Mouse (Mus musculus): Measurements from ENCODE around the gene Arap1. TPM values are rescaled to one million over a fixed set of nuclear protein-coding genes. Genes with fewer than 3 reads are reported as not detected.
A peak's percentile ranks its signal among the peaks of the same experiment; 100 is the strongest.

The Arap1 gene
- polyA plus RNA-seq, 1 experiment from 2014 or later: 29.2 TPM

- Histone ChIP-seq H3K4me3 (ENCODE audit: control insufficient read depth in 1 of 2, insufficient read depth in 1 of 2, low read depth in 1 of 2, low read length in 2 of 2) (peak overlapping the region; percentile 23 to 37), H3K4me2 (ENCODE audit: low read length) (peak overlapping the region; percentile 65), H3K9ac (ENCODE audit: low read length) (peak overlapping the region; percentile 71), H3K27ac (replicated peaks in 1 of 2; ENCODE audit: control insufficient read depth in 1 of 2, insufficient read depth in 1 of 2, low read depth in 2 of 2, low read length in 2 of 2) (peak overlapping the region; percentile 72 to 78), H3K9me3 (ENCODE audit: control insufficient read depth, low read length) (no peaks in the 10 kb centered on the region), H3K4me1 (ENCODE audit: control insufficient read depth in 2 of 2, insufficient read depth in 2 of 2, low read length in 2 of 2) (peaks cover 12 to 22% of the 10 kb centered on the region in 2 experiments; a peak in 3 of 4 replicates), H3K36me3 (ENCODE audit: control insufficient read depth, insufficient read depth, low read length) (no peaks in the 10 kb centered on the region), H3K27me3 (ENCODE audit: control insufficient read depth, insufficient read depth, low read length) (0 out of 2 replicates have a peak, but pooled peaks cover 3% of the 10 kb centered on the region)
- peak; percentile 66 for ATAC-seq (ENCODE audit: insufficient number of reproducible peaks, insufficient read depth, low FRiP score, low read depth)
- WGBS: 22% methylated on average over 7 of the region's 7 CpGs
These were observed 29.9 kb downstream of the Arap1 start for GRCm38 (mm10) chr7:101377741-101378262.

GRCm38 (mm10) chr7:101378285-101378684 lies 30.4 kb downstream of the Arap1 start:
- Histone ChIP-seq H3K4me2 (ENCODE audit: low read length) (peak overlapping the region; percentile 65), H3K27me3 (ENCODE audit: control insufficient read depth, insufficient read depth, low read length) (no peaks in the 10 kb centered on the region), H3K27ac (replicated peaks in 1 of 2; ENCODE audit: control insufficient read depth in 1 of 2, insufficient read depth in 1 of 2, low read depth in 2 of 2, low read length in 2 of 2) (peak overlapping the region; percentile 36 to 72; a peak in 3 of 4 replicates), H3K9me3 (ENCODE audit: control insufficient read depth, low read length) (no peaks in the 10 kb centered on the region), H3K9ac (ENCODE audit: low read length) (peak overlapping the region; percentile 71), H3K4me1 (ENCODE audit: control insufficient read depth in 2 of 2, insufficient read depth in 2 of 2, low read length in 2 of 2) (peaks cover 12 to 22% of the 10 kb centered on the region in 2 experiments; a peak in 3 of 4 replicates), H3K4me3 (ENCODE audit: control insufficient read depth in 1 of 2, insufficient read depth in 1 of 2, low read depth in 1 of 2, low read length in 2 of 2) (peak overlapping the region; percentile 23 to 29), H3K36me3 (ENCODE audit: control insufficient read depth, insufficient read depth, low read length) (no peaks in the 10 kb centered on the region)
- ATAC-seq (ENCODE audit: insufficient number of reproducible peaks, insufficient read depth, low FRiP score, low read depth): no peak
- 66% methylated on average over 3 of the region's 3 CpGs for WGBS

DNA sequence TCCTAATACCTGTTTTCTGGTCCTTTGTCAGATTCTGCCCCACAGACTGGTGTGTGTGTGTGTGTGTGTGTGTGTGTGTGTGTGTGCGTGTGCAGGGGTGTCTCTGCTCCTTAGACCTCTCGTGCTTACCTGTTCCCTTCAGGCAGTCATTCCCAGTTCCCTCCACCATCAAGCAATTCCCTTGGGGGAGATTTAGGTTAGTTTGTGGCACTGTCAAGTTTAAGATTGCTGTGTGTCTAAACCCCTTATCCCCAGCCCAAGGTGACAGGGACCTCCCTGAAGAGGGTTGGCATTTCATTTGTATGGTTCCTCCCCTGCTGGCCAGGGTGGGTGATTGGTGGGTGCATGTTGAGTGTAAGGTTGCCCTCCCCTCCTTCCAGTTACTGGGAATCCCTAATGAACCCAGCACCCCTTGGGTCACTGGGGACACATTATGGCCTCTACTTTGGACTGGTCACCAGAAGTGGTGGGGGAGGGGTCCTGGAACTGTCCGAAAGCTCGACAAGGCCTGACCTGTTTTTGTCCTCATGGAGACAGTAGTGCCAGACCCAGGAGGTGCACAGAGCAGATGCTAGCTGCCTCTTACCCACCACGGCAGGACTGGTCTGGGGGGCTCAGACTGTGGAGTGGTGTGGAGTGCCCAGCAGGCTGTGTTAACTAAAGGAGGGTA lies 31.1 kb downstream of the Arap1 start:
- H3K4me2 ChIP-seq (ENCODE audit: low read length): peak overlapping the region; percentile 65
- peak overlapping the region; percentile 14 to 72; a peak in 3 of 4 replicates for H3K27ac ChIP-seq (replicated peaks in 1 of 2; ENCODE audit: control insufficient read depth in 1 of 2, insufficient read depth in 1 of 2, low read depth in 2 of 2, low read length in 2 of 2)
- no peaks in the 10 kb centered on the region for H3K36me3 ChIP-seq (ENCODE audit: control insufficient read depth, insufficient read depth, low read length)
- no peak for ATAC-seq (ENCODE audit: insufficient number of reproducible peaks, insufficient read depth, low FRiP score, low read depth)
- peak overlapping the region; percentile 71 for H3K9ac ChIP-seq (ENCODE audit: low read length)
- H3K27me3 ChIP-seq (ENCODE audit: control insufficient read depth, insufficient read depth, low read length): no peaks in the 10 kb centered on the region
- peaks cover 12 to 22% of the 10 kb centered on the region in 2 experiments; a peak in 3 of 4 replicates for H3K4me1 ChIP-seq (ENCODE audit: control insufficient read depth in 2 of 2, insufficient read depth in 2 of 2, low read length in 2 of 2)
- no peaks in the 10 kb centered on the region for H3K9me3 ChIP-seq (ENCODE audit: control insufficient read depth, low read length)
- peak overlapping the region in 1 of 2 experiments; percentile 23; a peak in 1 of 4 replicates for H3K4me3 ChIP-seq (ENCODE audit: control insufficient read depth in 1 of 2, insufficient read depth in 1 of 2, low read depth in 1 of 2, low read length in 2 of 2)
- WGBS: 62% methylated on average over 5 of the region's 5 CpGs

DNA sequence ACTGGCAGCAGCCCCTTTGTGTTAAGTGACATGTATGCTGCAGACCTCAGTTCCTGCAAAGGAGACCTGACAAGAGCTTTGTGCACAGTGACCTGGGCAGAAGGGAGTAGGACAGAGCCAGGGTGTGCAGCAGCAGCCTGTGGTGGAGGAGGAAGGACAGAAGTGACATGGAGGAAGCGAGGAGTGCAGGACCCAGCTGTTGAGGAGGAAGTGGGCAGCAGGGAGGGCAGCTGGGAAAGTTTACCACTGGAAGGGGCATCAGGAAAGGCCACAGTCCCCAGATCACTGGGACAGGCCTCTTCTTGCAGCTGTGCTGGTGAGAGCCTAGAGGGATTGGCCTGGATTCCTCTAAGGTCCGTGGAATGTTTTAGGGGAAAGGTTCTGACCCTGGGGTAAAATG lies 31.9 kb downstream of the Arap1 start:
- no peak for ATAC-seq (ENCODE audit: insufficient number of reproducible peaks, insufficient read depth, low FRiP score, low read depth)
- WGBS: 70% methylated on average over 2 of the region's 2 CpGs
- H3K27ac ChIP-seq (replicated peaks in 1 of 2; ENCODE audit: control insufficient read depth in 1 of 2, insufficient read depth in 1 of 2, low read depth in 2 of 2, low read length in 2 of 2): peak overlapping the region; percentile 26 to 72; a peak in 3 of 4 replicates

GRCm38 (mm10) chr7:101381512-101381911 lies 33.6 kb downstream of the Arap1 start:
- no peak overlapping the region for H3K9ac ChIP-seq (ENCODE audit: low read length)
- ATAC-seq (ENCODE audit: insufficient number of reproducible peaks, insufficient read depth, low FRiP score, low read depth): no peak

More for the DNA sequence above, 31.9 kb downstream of the Arap1 start:
- Histone ChIP-seq H3K9ac (ENCODE audit: low read length) (peak overlapping the region; percentile 71), H3K4me3 (ENCODE audit: control insufficient read depth in 1 of 2, insufficient read depth in 1 of 2, low read depth in 1 of 2, low read length in 2 of 2) (no peak overlapping the region), H3K36me3 (ENCODE audit: control insufficient read depth, insufficient read depth, low read length) (no peaks in the 10 kb centered on the region), H3K4me2 (ENCODE audit: low read length) (peak overlapping the region; percentile 65; the same call in 1 of the 2 replicates), H3K27me3 (ENCODE audit: control insufficient read depth, insufficient read depth, low read length) (no peaks in the 10 kb centered on the region), H3K4me1 (ENCODE audit: control insufficient read depth in 2 of 2, insufficient read depth in 2 of 2, low read length in 2 of 2) (peaks cover 14 to 24% of the 10 kb centered on the region in 2 experiments), H3K9me3 (ENCODE audit: control insufficient read depth, low read length) (no peaks in the 10 kb centered on the region)

DNA sequence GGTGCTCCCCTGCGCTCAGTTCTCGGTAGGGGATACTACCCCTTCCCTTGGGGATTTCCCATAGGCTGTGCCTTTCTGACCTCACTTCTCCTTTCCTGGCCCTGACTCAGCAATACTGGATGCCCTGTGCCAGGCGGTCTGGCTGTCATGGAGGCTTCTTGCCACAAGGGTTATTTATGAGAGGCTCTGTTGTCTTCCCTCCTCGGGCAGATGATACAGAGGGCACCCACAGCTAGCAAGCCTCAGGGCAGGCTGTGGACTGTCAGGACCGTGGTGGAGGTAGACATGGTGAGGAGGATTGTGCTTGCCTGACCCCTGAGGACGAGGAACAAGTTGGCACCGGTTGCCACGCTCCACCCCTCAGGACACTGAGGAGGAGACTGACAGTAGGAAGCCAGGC lies 34.5 kb downstream of the Arap1 start:
- no peak overlapping the region for H3K4me2 ChIP-seq (ENCODE audit: low read length)
- peaks cover 25 to 37% of the 10 kb centered on the region in 2 experiments for H3K4me1 ChIP-seq (ENCODE audit: control insufficient read depth in 2 of 2, insufficient read depth in 2 of 2, low read length in 2 of 2)
- no peaks in the 10 kb centered on the region for H3K27me3 ChIP-seq (ENCODE audit: control insufficient read depth, insufficient read depth, low read length)
- H3K4me3 ChIP-seq (ENCODE audit: control insufficient read depth in 1 of 2, insufficient read depth in 1 of 2, low read depth in 1 of 2, low read length in 2 of 2): no peak overlapping the region
- 73% methylated on average over 8 of the region's 8 CpGs for WGBS
- ATAC-seq (ENCODE audit: insufficient number of reproducible peaks, insufficient read depth, low FRiP score, low read depth): no peak
- no peak overlapping the region for H3K27ac ChIP-seq (replicated peaks in 1 of 2; ENCODE audit: control insufficient read depth in 1 of 2, insufficient read depth in 1 of 2, low read depth in 2 of 2, low read length in 2 of 2)
- 0 out of 2 replicates have a peak, but pooled peaks cover 6% of the 10 kb centered on the region for H3K36me3 ChIP-seq (ENCODE audit: control insufficient read depth, insufficient read depth, low read length)
- no peaks in the 10 kb centered on the region for H3K9me3 ChIP-seq (ENCODE audit: control insufficient read depth, low read length)
- H3K9ac ChIP-seq (ENCODE audit: low read length): no peak overlapping the region

More at GRCm38 (mm10) chr7:101381512-101381911, 33.6 kb downstream of the Arap1 start:
- H3K4me2 ChIP-seq (ENCODE audit: low read length): no peak overlapping the region
- H3K27me3 ChIP-seq (ENCODE audit: control insufficient read depth, insufficient read depth, low read length): no peaks in the 10 kb centered on the region
- 0 out of 2 replicates have a peak, but pooled peaks cover 4% of the 10 kb centered on the region for H3K36me3 ChIP-seq (ENCODE audit: control insufficient read depth, insufficient read depth, low read length)
- no peak overlapping the region for H3K4me3 ChIP-seq (ENCODE audit: control insufficient read depth in 1 of 2, insufficient read depth in 1 of 2, low read depth in 1 of 2, low read length in 2 of 2)
- H3K4me1 ChIP-seq (ENCODE audit: control insufficient read depth in 2 of 2, insufficient read depth in 2 of 2, low read length in 2 of 2): peaks cover 25 to 38% of the 10 kb centered on the region in 2 experiments
- H3K9me3 ChIP-seq (ENCODE audit: control insufficient read depth, low read length): no peaks in the 10 kb centered on the region
- no peak overlapping the region for H3K27ac ChIP-seq (replicated peaks in 1 of 2; ENCODE audit: control insufficient read depth in 1 of 2, insufficient read depth in 1 of 2, low read depth in 2 of 2, low read length in 2 of 2)
- WGBS: 80% methylated on average over 6 of the region's 6 CpGs

- 66% methylated on average over 3 of the region's 3 CpGs for WGBS
- no peak overlapping the region for H3K27ac ChIP-seq (replicated peaks in 1 of 2; ENCODE audit: control insufficient read depth in 1 of 2, insufficient read depth in 1 of 2, low read depth in 2 of 2, low read length in 2 of 2)
These were observed 35.9 kb downstream of the Arap1 start for GRCm38 (mm10) chr7:101383756-101384155.

More at GRCm38 (mm10) chr7:101383756-101384155, 35.9 kb downstream of the Arap1 start:
- H3K9me3 ChIP-seq (ENCODE audit: control insufficient read depth, low read length): no peaks in the 10 kb centered on the region
- H3K9ac ChIP-seq (ENCODE audit: low read length): no peak overlapping the region
- no peak overlapping the region for H3K4me2 ChIP-seq (ENCODE audit: low read length)
- peaks cover 19 to 26% of the 10 kb centered on the region in 2 experiments for H3K4me1 ChIP-seq (ENCODE audit: control insufficient read depth in 2 of 2, insufficient read depth in 2 of 2, low read length in 2 of 2)
- ATAC-seq (ENCODE audit: insufficient number of reproducible peaks, insufficient read depth, low FRiP score, low read depth): no peak
- H3K4me3 ChIP-seq (ENCODE audit: control insufficient read depth in 1 of 2, insufficient read depth in 1 of 2, low read depth in 1 of 2, low read length in 2 of 2): no peak overlapping the region
- H3K27me3 ChIP-seq (ENCODE audit: control insufficient read depth, insufficient read depth, low read length): no peaks in the 10 kb centered on the region
- H3K36me3 ChIP-seq (ENCODE audit: control insufficient read depth, insufficient read depth, low read length): peaks cover 20% of the 10 kb centered on the region

All from heart, embryonic 14.5 days (tissue).